Mouse (Mus musculus) hindbrain, embryonic 10.5 days (tissue): ENCODE measurements at regions not wholly inside any gene's neighbourhood (a gene's known extent, or its start where the extent isn't known, plus 50 kb on each side); places are given as distances from the start of the nearest gene placed in this dataset.

Source experiments
- DNase-seq: peaks from one replicate; pipeline ENCODE4 v3.0.0-alpha.2; 2017; ENCODE audit warnings: low spot score
- H3K27ac ChIP-seq: fragments of 300-500 bp; sonication (generic); 2 replicates; pipeline ENCODE4 v1.5.1; 2016; ENCODE audit warnings: mild to moderate bottlenecking, moderate library complexity
- H3K27me3 ChIP-seq: fragments of 300-500 bp; sonication (generic); 2 replicates; pipeline ENCODE4 v1.6.1; 2016; ENCODE audit warnings: mild to moderate bottlenecking; ENCODE audit not compliant: poor library complexity, insufficient read depth, severe bottlenecking
- H3K36me3 ChIP-seq: fragments of 300-500 bp; sonication (generic); 2 replicates; pipeline ENCODE4 v1.6.1; 2016; ENCODE audit warnings: mild to moderate bottlenecking, moderate library complexity
- H3K4me1 ChIP-seq: fragments of 300-500 bp; sonication (generic); replicated peaks from 2 replicates; pipeline ENCODE4 v1.6.1; 2016; ENCODE audit warnings: mild to moderate bottlenecking
- H3K4me3 ChIP-seq: fragments of 300-500 bp; sonication (generic); 2 replicates; pipeline ENCODE4 v1.5.1; 2016; ENCODE audit warnings: mild to moderate bottlenecking, moderate library complexity
- H3K9me3 ChIP-seq: fragments of 300-500 bp; sonication (generic); 2 replicates; pipeline ENCODE4 v1.6.1; 2016; ENCODE audit warnings: mild to moderate bottlenecking, moderate library complexity
- WGBS: fragments of 180-500 bp; shearing (Covaris S2); methylation state at CpG from one replicate; pipeline ENCODE4 v1.1.7; 2016; 5-methylcytosine and 5-hydroxymethylcytosine counted together

GRCm38 (mm10) chr11:65544281-65544680 lies 243.8 kb downstream of the Map2k4 start:
- Histone ChIP-seq H3K36me3 (no peaks in the 10 kb centered on the region), H3K27me3 (no peaks in the 10 kb centered on the region), H3K27ac (no peak overlapping the region), H3K4me3 (no peak overlapping the region), H3K4me1 (no peaks in the 10 kb centered on the region), H3K9me3 (no peaks in the 10 kb centered on the region)
- WGBS = 83% methylated on average over 5 of the region's 5 CpGs
- no peak for DNase-seq

GRCm38 (mm10) chr11:65543581-65543980 lies 244.5 kb downstream of the Map2k4 start:
- Histone ChIP-seq H3K4me1 (no peaks in the 10 kb centered on the region), H3K4me3 (no peak overlapping the region), H3K27me3 (no peaks in the 10 kb centered on the region), H3K27ac (no peak overlapping the region), H3K9me3 (no peaks in the 10 kb centered on the region), H3K36me3 (no peaks in the 10 kb centered on the region)
- WGBS = 89% methylated on average over 3 of the region's 3 CpGs
- no peak for DNase-seq

GRCm38 (mm10) chr11:65537046-65537630 lies 251.0 kb downstream of the Map2k4 start:
- Histone ChIP-seq H3K36me3 (no peaks in the 10 kb centered on the region), H3K4me3 (no peak overlapping the region)
- WGBS = 94% methylated on average over 16 of the region's 16 CpGs

GRCm38 (mm10) chr11:65535726-65536442 lies 252.2 kb downstream of the Map2k4 start:
- H3K27ac ChIP-seq = no peak overlapping the region
- no peak for DNase-seq
- no peaks in the 10 kb centered on the region for H3K9me3 ChIP-seq
- H3K4me3 ChIP-seq = no peak overlapping the region
- no peaks in the 10 kb centered on the region for H3K4me1 ChIP-seq
- no peaks in the 10 kb centered on the region for H3K36me3 ChIP-seq
- H3K27me3 ChIP-seq = no peaks in the 10 kb centered on the region
- 92% methylated on average over 8 of the region's 8 CpGs for WGBS

More at GRCm38 (mm10) chr11:65537046-65537630, 251.0 kb downstream of the Map2k4 start:
- H3K4me1 ChIP-seq = no peaks in the 10 kb centered on the region
- H3K27me3 ChIP-seq = no peaks in the 10 kb centered on the region
- H3K27ac ChIP-seq = no peak overlapping the region
- no peak for DNase-seq
- H3K9me3 ChIP-seq = no peaks in the 10 kb centered on the region

- DNase-seq = no peak
- Histone ChIP-seq H3K4me3 (no peak overlapping the region), H3K36me3 (no peaks in the 10 kb centered on the region), H3K27me3 (no peaks in the 10 kb centered on the region), H3K27ac (no peak overlapping the region), H3K4me1 (no peaks in the 10 kb centered on the region), H3K9me3 (no peaks in the 10 kb centered on the region)
- WGBS = 79% methylated on average over 5 of the region's 5 CpGs
Measured at GRCm38 (mm10) chr11:65530744-65531143, 257.4 kb downstream of the Map2k4 start.

- Histone ChIP-seq H3K27ac (no peak overlapping the region), H3K4me3 (no peak overlapping the region), H3K4me1 (no peaks in the 10 kb centered on the region), H3K9me3 (no peaks in the 10 kb centered on the region), H3K36me3 (no peaks in the 10 kb centered on the region), H3K27me3 (no peaks in the 10 kb centered on the region)
- DNase-seq = no peak
- 89% methylated on average over 19 of the region's 19 CpGs for WGBS
Measured at GRCm38 (mm10) chr11:65505106-65505865, 235.5 kb upstream of the Myocd start.

GRCm38 (mm10) chr11:65497979-65498378 lies 228.2 kb upstream of the Myocd start:
- 82% methylated on average over 2 of the region's 2 CpGs for WGBS

GRCm38 (mm10) chr11:65497415-65497814 lies 227.6 kb upstream of the Myocd start:
- H3K27ac ChIP-seq = no peak overlapping the region
- DNase-seq = no peak
- no peaks in the 10 kb centered on the region for H3K27me3 ChIP-seq
- H3K4me1 ChIP-seq = peaks cover 8% of the 10 kb centered on the region; the same call in 1 of the 2 replicates
- WGBS = 95% methylated on average over 6 of the region's 6 CpGs
- H3K4me3 ChIP-seq = no peak overlapping the region
- H3K36me3 ChIP-seq = no peaks in the 10 kb centered on the region
- H3K9me3 ChIP-seq = no peaks in the 10 kb centered on the region

More at GRCm38 (mm10) chr11:65497979-65498378, 228.2 kb upstream of the Myocd start:
- Histone ChIP-seq H3K4me3 (no peak overlapping the region), H3K9me3 (no peaks in the 10 kb centered on the region), H3K27ac (no peak overlapping the region), H3K27me3 (no peaks in the 10 kb centered on the region), H3K36me3 (no peaks in the 10 kb centered on the region), H3K4me1 (peaks cover 8% of the 10 kb centered on the region; the same call in 1 of the 2 replicates)
- DNase-seq = no peak

GRCm38 (mm10) chr11:65495034-65495433 lies 225.2 kb upstream of the Myocd start:
- H3K4me1 ChIP-seq = peaks cover 8% of the 10 kb centered on the region; the same call in 1 of the 2 replicates
- H3K4me3 ChIP-seq = no peak overlapping the region
- DNase-seq = no peak
- no peak overlapping the region for H3K27ac ChIP-seq
- WGBS = 20% methylated on average over 11 of the region's 11 CpGs
- H3K36me3 ChIP-seq = no peaks in the 10 kb centered on the region
- H3K9me3 ChIP-seq = no peaks in the 10 kb centered on the region
- H3K27me3 ChIP-seq = no peaks in the 10 kb centered on the region

GRCm38 (mm10) chr11:65490426-65490825 lies 220.6 kb upstream of the Myocd start:
- Histone ChIP-seq H3K9me3 (no peaks in the 10 kb centered on the region), H3K27ac (no peak overlapping the region), H3K4me1 (peaks cover 8% of the 10 kb centered on the region; the same call in 1 of the 2 replicates), H3K36me3 (no peaks in the 10 kb centered on the region), H3K27me3 (no peaks in the 10 kb centered on the region), H3K4me3 (no peak overlapping the region)
- DNase-seq = no peak
- WGBS = 88% methylated on average over 3 of the region's 3 CpGs

- 85% methylated on average over 18 of the region's 18 CpGs for WGBS
- Histone ChIP-seq H3K27ac (no peak overlapping the region), H3K9me3 (no peaks in the 10 kb centered on the region), H3K4me1 (no peaks in the 10 kb centered on the region), H3K4me3 (no peak overlapping the region), H3K36me3 (no peaks in the 10 kb centered on the region), H3K27me3 (no peaks in the 10 kb centered on the region)
- DNase-seq = no peak
Measured at GRCm38 (mm10) chr11:65475821-65476540, 206.2 kb upstream of the Myocd start.

GRCm38 (mm10) chr11:65475302-65475701 lies 205.5 kb upstream of the Myocd start:
- Histone ChIP-seq H3K36me3 (no peaks in the 10 kb centered on the region), H3K9me3 (no peaks in the 10 kb centered on the region), H3K27me3 (no peaks in the 10 kb centered on the region), H3K4me3 (no peak overlapping the region), H3K27ac (no peak overlapping the region), H3K4me1 (no peaks in the 10 kb centered on the region)
- WGBS = 94% methylated on average over 12 of the region's 12 CpGs
- DNase-seq = no peak
